Mouse (Mus musculus): Measurements from ENCODE around the gene Rps8. TPM values are rescaled to one million over a fixed set of nuclear protein-coding genes. Genes with fewer than 3 reads are reported as not detected.

Gene Rps8
- polyA plus RNA-seq, 1 experiment from 2014 or later = 892 TPM

DNA sequence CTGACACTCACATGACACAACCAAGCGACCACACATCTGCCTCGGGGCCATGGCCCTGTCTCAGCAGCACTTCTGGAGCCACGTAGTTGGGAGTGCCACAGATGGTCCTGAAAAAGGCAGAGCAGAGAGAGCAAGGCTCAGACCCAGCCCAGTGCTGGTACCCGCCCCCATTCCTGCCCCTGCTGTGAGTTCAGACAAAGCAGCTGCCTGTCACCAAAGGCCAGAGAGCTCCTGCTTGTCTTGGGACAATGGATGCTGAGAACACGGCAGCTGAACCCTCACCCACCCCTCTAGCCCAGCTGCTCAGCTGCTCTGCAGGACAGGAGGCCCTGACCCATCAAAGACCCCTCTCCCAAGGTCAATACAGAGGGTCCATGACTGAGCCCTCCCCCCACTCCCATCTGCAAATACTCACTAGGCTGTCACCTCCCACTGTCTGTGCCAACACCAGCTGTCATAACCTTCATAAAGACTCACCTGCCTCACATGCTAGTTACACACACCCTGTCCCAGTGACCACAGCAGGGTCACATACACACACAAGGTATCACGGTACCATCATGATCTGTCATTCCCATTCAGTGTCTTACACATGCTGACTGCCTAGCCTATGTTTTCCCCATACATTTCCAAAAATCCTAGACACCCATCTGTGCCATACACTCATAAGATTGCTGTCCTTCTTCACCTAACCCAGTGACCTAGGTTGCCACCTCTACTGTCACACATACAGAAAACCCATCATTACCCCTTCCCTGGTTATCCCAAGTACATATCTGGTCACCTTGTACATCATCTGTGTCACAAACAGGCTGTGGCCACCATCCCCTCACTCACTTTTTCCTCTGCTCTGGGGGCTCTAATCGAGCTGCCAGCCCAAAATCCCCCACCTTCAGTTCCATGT lies 23.9 kb downstream of the Rps8 start:
- H3K27me3 ChIP-seq (ENCODE audit: control insufficient read depth, insufficient read depth, low read length) = no peaks in the 10 kb centered on the region; the same call in 1 of the 2 replicates
- peak overlapping the region; percentile 67 for H3K4me3 ChIP-seq (ENCODE audit: low read depth, low read length)
- DNase-seq (ENCODE audit: low spot score) (peak; percentile 81), ATAC-seq (ENCODE audit: low FRiP score) (peak; percentile 84)
- peaks cover 13% of the 10 kb centered on the region for H3K36me3 ChIP-seq (ENCODE audit: control insufficient read depth, insufficient read depth, low read length)
- H3K4me2 ChIP-seq (replicated peaks; ENCODE audit: low read depth, low read length) = peak overlapping the region; percentile 92
- peaks cover 20% of the 10 kb centered on the region for H3K4me1 ChIP-seq (replicated peaks; ENCODE audit: control insufficient read depth, insufficient read depth, low read length)
- no peaks in the 10 kb centered on the region for H3K9me3 ChIP-seq (ENCODE audit: control insufficient read depth, low read length)
- peak overlapping the region; percentile 87 for H3K9ac ChIP-seq (ENCODE audit: low read depth, low read length)
- peak overlapping the region; percentile 85 for H3K27ac ChIP-seq (ENCODE audit: low read depth, low read length)
- WGBS = 5% methylated on average over 7 of the region's 7 CpGs

DNA sequence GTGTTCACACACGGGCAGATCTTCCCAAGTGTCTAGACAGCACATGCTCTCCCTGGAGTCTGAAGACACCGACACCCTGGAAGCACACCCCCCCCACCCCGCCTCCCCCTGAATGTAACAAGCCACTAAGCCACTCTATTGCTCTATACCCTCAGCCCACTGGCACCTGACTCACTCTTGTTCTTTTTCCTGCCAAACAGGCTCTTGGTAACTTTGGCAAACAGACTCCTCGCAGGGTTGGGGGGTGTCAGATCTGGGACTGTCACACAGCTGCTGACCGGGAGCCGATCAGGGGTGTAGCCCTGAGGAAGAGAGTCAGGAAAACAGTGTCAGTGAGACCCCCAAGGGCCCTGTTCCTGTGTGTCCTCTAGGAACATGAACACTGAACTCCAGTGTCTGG lies 24.8 kb downstream of the Rps8 start:
- H3K27ac ChIP-seq (ENCODE audit: low read depth, low read length) = peak overlapping the region; percentile 85
- no peaks in the 10 kb centered on the region; the same call in 1 of the 2 replicates for H3K27me3 ChIP-seq (ENCODE audit: control insufficient read depth, insufficient read depth, low read length)
- no peaks in the 10 kb centered on the region for H3K9me3 ChIP-seq (ENCODE audit: control insufficient read depth, low read length)
- no peak for ATAC-seq (ENCODE audit: low FRiP score)
- peak overlapping the region; percentile 23; the same call in 1 of the 2 replicates for H3K9ac ChIP-seq (ENCODE audit: low read depth, low read length)
- peaks cover 13% of the 10 kb centered on the region for H3K36me3 ChIP-seq (ENCODE audit: control insufficient read depth, insufficient read depth, low read length)
- peak overlapping the region; percentile 67; the same call in 1 of the 2 replicates for H3K4me3 ChIP-seq (ENCODE audit: low read depth, low read length)
- peaks cover 20% of the 10 kb centered on the region for H3K4me1 ChIP-seq (replicated peaks; ENCODE audit: control insufficient read depth, insufficient read depth, low read length)
- no peak for DNase-seq (ENCODE audit: low spot score)
- WGBS = 68% methylated on average over 6 of the region's 6 CpGs
- H3K4me2 ChIP-seq (replicated peaks; ENCODE audit: low read depth, low read length) = peak overlapping the region; percentile 92

DNA sequence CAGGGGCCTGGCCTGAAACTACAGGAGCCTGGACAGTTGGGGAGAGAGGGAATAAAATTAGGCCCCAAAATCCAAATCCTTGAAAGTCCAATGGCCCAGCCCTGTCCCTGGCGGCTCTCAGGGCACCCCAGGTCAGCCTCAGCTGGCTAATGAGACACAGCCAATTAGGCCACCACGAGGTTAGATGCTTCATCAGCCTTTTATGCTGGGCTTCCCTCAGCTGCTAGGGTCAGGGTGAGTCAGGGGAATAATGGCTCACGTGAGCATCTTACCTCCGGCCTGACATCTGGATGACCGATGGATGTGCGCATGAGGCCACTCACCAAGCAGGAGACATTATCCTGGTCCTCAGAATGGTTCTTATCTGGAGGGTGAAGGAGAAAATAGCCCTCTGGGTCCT lies 25.3 kb downstream of the Rps8 start:
- DNase-seq (ENCODE audit: low spot score) = peak; percentile 54
- Histone ChIP-seq H3K4me3 (ENCODE audit: low read depth, low read length) (no peak overlapping the region), H3K4me2 (replicated peaks; ENCODE audit: low read depth, low read length) (peak overlapping the region; percentile 92), H3K36me3 (ENCODE audit: control insufficient read depth, insufficient read depth, low read length) (peaks cover 13% of the 10 kb centered on the region), H3K4me1 (replicated peaks; ENCODE audit: control insufficient read depth, insufficient read depth, low read length) (peaks cover 21% of the 10 kb centered on the region), H3K27ac (ENCODE audit: low read depth, low read length) (peak overlapping the region; percentile 85), H3K9me3 (ENCODE audit: control insufficient read depth, low read length) (no peaks in the 10 kb centered on the region), H3K9ac (ENCODE audit: low read depth, low read length) (peak overlapping the region; percentile 11; the same call in 1 of the 2 replicates), H3K27me3 (ENCODE audit: control insufficient read depth, insufficient read depth, low read length) (no peaks in the 10 kb centered on the region; the same call in 1 of the 2 replicates)
- ATAC-seq (ENCODE audit: low FRiP score) = no peak
- WGBS = 44% methylated on average over 6 of the region's 6 CpGs

DNA sequence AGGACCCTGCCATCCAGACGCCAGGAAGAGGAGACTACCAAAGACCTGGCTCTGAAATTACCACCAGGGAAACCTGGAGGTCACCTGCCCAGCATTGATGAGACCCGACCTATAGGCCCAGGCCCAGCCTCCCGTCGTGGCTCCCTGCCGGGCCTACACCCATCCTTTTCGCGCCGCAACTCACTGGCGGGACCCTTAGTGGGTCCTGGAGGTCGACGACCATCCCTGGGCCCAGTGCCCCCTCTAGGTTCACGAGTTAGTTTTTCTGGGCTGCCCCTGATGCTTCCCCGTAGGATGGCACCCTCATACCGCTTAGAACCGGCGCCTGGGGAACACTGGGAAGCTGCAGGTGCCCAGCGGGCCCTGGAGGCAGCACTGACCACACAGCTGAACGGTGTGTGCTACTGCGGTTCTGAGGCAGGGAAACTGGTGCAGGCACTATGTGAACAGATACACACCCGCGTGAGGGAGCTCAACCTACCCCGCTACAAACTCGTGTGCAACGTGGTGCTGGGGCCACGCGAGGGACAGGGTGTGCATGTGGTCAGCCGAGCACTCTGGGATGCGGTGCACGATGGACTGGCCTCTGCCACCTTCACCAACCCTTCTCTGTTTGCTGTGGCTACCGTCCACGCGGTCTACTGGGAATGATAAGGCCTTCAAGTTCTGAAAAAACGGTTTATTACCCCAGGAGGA lies 27.9 kb downstream of the Rps8 start:
- peaks cover 13% of the 10 kb centered on the region for H3K36me3 ChIP-seq (ENCODE audit: control insufficient read depth, insufficient read depth, low read length)
- no peak overlapping the region for H3K27ac ChIP-seq (ENCODE audit: low read depth, low read length)
- WGBS = 91% methylated on average over 33 of the region's 33 CpGs
- ATAC-seq (ENCODE audit: low FRiP score) (no peak), DNase-seq (ENCODE audit: low spot score) (no peak)
- peaks cover 30% of the 10 kb centered on the region for H3K4me1 ChIP-seq (replicated peaks; ENCODE audit: control insufficient read depth, insufficient read depth, low read length)
- H3K4me2 ChIP-seq (replicated peaks; ENCODE audit: low read depth, low read length) = no peak overlapping the region
- H3K27me3 ChIP-seq (ENCODE audit: control insufficient read depth, insufficient read depth, low read length) = no peaks in the 10 kb centered on the region; the same call in 1 of the 2 replicates
- no peak overlapping the region for H3K9ac ChIP-seq (ENCODE audit: low read depth, low read length)
- no peak overlapping the region for H3K4me3 ChIP-seq (ENCODE audit: low read depth, low read length)
- no peaks in the 10 kb centered on the region for H3K9me3 ChIP-seq (ENCODE audit: control insufficient read depth, low read length)

DNA sequence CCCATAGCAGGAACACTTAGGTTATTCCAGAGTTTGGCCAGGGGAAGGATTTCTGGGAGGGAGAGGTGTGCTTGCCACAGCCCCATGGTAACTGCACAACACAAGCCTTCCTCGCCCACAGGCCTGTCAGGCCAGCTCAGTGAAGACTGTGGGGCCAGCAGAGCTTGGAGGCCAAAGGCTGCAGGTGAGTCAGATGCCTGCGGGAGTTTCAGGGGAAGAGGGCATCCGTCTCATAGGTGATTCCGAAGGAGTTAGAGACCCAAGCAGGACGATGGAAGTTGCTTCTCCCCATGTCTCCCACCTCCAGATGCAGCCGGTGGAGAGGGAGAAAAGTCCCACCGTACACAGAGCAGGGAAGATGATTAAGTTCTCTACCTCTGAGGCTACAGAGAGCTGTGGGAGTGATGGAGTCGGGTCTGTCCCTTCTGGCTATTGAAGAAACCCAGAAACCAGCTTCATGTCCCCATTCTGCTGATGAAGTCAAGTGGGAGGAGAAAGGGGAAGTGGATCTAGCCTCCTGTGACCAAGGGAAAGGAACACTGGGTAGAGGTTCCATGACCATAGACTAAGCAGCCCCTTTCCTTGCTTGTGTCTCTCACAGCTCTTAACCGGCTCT lies 29.3 kb downstream of the Rps8 start, which contains the start of gene Tctex1d4:
Gene Tctex1d4, plus strand, starts transcription at position 120 of the 616 bp plus-strand sequence.
- Histone ChIP-seq H3K27me3 (ENCODE audit: control insufficient read depth, insufficient read depth, low read length) (no peaks in the 10 kb centered on the region), H3K4me3 (ENCODE audit: low read depth, low read length) (no peak within 1 kb of the TSS), H3K4me1 (replicated peaks; ENCODE audit: control insufficient read depth, insufficient read depth, low read length) (peaks cover 24% of the 10 kb centered on the region), H3K9ac (ENCODE audit: low read depth, low read length) (peak within 1 kb of the TSS; percentile 49), H3K27ac (ENCODE audit: low read depth, low read length) (peak within 1 kb of the TSS; percentile 82), H3K4me2 (replicated peaks; ENCODE audit: low read depth, low read length) (no peak within 1 kb of the TSS; the same call in 1 of the 2 replicates), H3K36me3 (ENCODE audit: control insufficient read depth, insufficient read depth, low read length) (peaks cover 13% of the 10 kb centered on the region), H3K9me3 (ENCODE audit: control insufficient read depth, low read length) (no peaks in the 10 kb centered on the region)
- DNase-seq (ENCODE audit: low spot score) = no peak
- WGBS = 86% methylated on average over 9 of the region's 9 CpGs
- ATAC-seq (ENCODE audit: low FRiP score) = no peak

DNA sequence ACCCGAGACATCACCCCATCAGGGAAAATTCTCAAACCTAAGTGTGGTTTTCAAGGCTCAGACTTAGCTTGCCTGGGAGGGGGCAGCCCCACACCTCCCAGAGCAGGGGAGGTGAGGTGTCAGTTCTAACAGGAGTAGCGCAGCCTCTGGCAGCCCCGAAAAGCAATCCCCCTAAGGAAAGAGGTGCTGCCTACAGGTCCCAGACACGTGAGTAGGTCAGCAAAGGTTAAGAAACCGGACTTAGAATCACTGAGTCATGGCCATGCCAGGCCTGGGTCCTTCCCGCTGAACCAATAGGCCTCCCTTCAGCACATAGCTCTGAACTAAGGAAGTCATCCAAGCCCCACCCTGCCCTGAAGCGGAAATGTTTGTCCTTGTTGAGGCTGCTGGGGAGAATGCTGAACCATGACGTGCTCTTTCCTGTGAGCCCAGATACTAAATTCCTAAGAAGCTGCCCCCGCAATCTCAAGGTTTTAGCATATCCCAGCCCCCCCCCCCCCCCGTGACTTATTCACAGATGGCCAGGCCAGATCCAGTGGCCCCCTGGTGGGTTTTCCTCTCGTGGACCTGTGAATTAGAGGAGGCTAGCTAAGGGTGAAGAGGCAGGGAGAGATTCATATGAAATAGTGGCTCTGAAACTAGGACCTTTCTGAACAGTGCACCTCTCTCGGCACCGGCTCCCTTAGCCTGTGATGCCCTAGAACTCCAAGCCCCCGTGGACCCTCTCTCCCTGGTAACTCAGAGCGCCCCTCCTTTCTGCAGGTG lies 30.0 kb downstream of the Rps8 start:
- ATAC-seq (ENCODE audit: low FRiP score) = peak; percentile 22; the same call in 1 of the 2 replicates
- DNase-seq (ENCODE audit: low spot score) = peak; percentile 42
- H3K36me3 ChIP-seq (ENCODE audit: control insufficient read depth, insufficient read depth, low read length) = peaks cover 13% of the 10 kb centered on the region
- H3K4me2 ChIP-seq (replicated peaks; ENCODE audit: low read depth, low read length) = no peak overlapping the region; the same call in 1 of the 2 replicates
- WGBS = 46% methylated on average over 15 of the region's 15 CpGs
- peak overlapping the region; percentile 82 for H3K27ac ChIP-seq (ENCODE audit: low read depth, low read length)
- peaks cover 18% of the 10 kb centered on the region for H3K4me1 ChIP-seq (replicated peaks; ENCODE audit: control insufficient read depth, insufficient read depth, low read length)
- no peaks in the 10 kb centered on the region for H3K9me3 ChIP-seq (ENCODE audit: control insufficient read depth, low read length)
- H3K4me3 ChIP-seq (ENCODE audit: low read depth, low read length) = no peak overlapping the region
- H3K27me3 ChIP-seq (ENCODE audit: control insufficient read depth, insufficient read depth, low read length) = no peaks in the 10 kb centered on the region
- H3K9ac ChIP-seq (ENCODE audit: low read depth, low read length) = peak overlapping the region; percentile 49

DNA sequence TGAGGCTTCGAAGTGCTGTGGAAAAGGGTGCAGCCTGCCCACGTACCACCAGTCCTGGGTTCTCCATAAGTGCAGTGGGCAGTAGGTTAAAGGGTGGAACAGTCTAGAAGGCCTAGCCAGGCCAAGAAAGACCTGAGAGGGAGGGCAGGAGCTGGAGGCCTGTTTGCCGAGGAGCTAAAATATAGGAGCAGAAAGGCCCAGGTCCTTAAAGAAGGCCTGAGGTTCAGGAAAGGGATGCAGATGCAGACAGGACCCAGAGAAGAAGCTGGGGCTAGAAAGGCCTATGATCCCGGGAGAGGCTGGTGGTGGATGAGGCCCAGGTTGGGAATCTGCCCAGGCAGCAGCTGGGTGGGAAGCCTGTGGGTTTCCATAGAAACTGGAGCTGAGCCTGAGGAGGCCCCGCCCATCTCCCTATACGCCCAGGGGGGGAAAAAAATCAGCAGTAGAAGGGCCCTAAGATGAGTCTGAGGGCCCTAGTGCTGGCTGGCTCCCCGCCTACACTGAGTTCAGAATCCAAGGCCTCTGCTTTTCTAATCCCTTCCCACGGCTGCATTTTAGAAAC lies 30.6 kb downstream of the Rps8 start, which contains the start of gene Btbd19:
Gene Btbd19, minus strand, starts transcription at position 378 of the 562 bp plus-strand sequence.
- H3K4me1 ChIP-seq (replicated peaks; ENCODE audit: control insufficient read depth, insufficient read depth, low read length) = peaks cover 16% of the 10 kb centered on the region
- peak; percentile 58 for DNase-seq (ENCODE audit: low spot score)
- H3K4me3 ChIP-seq (ENCODE audit: low read depth, low read length) = no peak within 1 kb of the TSS

More for the DNA sequence above, 30.6 kb downstream of the Rps8 start, which contains the start of gene Btbd19:
- H3K27ac ChIP-seq (ENCODE audit: low read depth, low read length) = peak within 1 kb of the TSS; percentile 82
- no peaks in the 10 kb centered on the region for H3K9me3 ChIP-seq (ENCODE audit: control insufficient read depth, low read length)
- WGBS = 38% methylated on average over 8 of the region's 8 CpGs
- peak within 1 kb of the TSS; percentile 49 for H3K9ac ChIP-seq (ENCODE audit: low read depth, low read length)
- no peaks in the 10 kb centered on the region for H3K27me3 ChIP-seq (ENCODE audit: control insufficient read depth, insufficient read depth, low read length)
- no peak within 1 kb of the TSS; the same call in 1 of the 2 replicates for H3K4me2 ChIP-seq (replicated peaks; ENCODE audit: low read depth, low read length)
- H3K36me3 ChIP-seq (ENCODE audit: control insufficient read depth, insufficient read depth, low read length) = peaks cover 11% of the 10 kb centered on the region
- ATAC-seq (ENCODE audit: low FRiP score) = peak; percentile 36; the same call in 1 of the 2 replicates

All from hindbrain, embryonic 11.5 days (tissue).